Mouse (Mus musculus) megakaryocyte, embryonic 14.5 days (primary cell): Measurements from ENCODE around the gene Fgf23.

Source experiments
- FLI1 ChIP-seq: IDR thresholded peaks from 2 replicates; pipeline ENCODE4 v1.6.1; 2012; ENCODE audit warnings: low read length, inconsistent platforms, mixed read lengths
- GATA1 ChIP-seq: IDR thresholded peaks from 3 replicates; pipeline ENCODE4 v1.6.1; 2012; ENCODE audit warnings: mixed read lengths, low read length, inconsistent platforms, borderline replicate concordance

GRCm38 (mm10) chr6:127056990-127057588, 15.6 kb upstream of the Fgf23 start:
- TF ChIP-seq GATA1, result no peak
- no peak for TF ChIP-seq FLI1
